Mouse (Mus musculus) limb, embryonic 14.5 days (tissue): Measurements from ENCODE around the gene F13a1. TPM values are rescaled to one million over a fixed set of nuclear protein-coding genes. Genes with fewer than 3 reads are reported as not detected.

ENCODE experiments used
- ATAC-seq: fragments of 200-750 bp; cut with Nextera tagmentation; 2 replicates; pipeline ENCODE4 v1.8.0; 2017; ENCODE audit warnings: low read depth, moderate number of reproducible peaks, moderate TSS enrichment; ENCODE audit not compliant: low FRiP score
- DNase-seq: peaks from one replicate; pipeline ENCODE4 v3.0.0-alpha.2; 2015; ENCODE audit warnings: low spot score
- H3K27ac ChIP-seq: fragments of 300-500 bp; sonication (generic); replicated peaks from 2 replicates; pipeline ENCODE4 v1.5.1; 2014; ENCODE audit warnings: low read depth, mild to moderate bottlenecking, low read length, moderate library complexity, mixed read lengths
- H3K27me3 ChIP-seq: fragments of 300-500 bp; sonication (generic); 2 replicates; pipeline ENCODE4 v1.6.1; 2014; ENCODE audit warnings: low read length, mixed read lengths; ENCODE audit not compliant: control insufficient read depth, insufficient read depth
- H3K36me3 ChIP-seq: fragments of 300-500 bp; sonication (generic); 2 replicates; pipeline ENCODE4 v1.6.1; 2014; ENCODE audit warnings: mild to moderate bottlenecking, low read length, moderate library complexity, mixed read lengths; ENCODE audit not compliant: control insufficient read depth, insufficient read depth
- H3K4me1 ChIP-seq: fragments of 300-500 bp; sonication (generic); 2 replicates; pipeline ENCODE4 v1.6.1; 2014; ENCODE audit warnings: antibody characterized with exemption, low read length, mixed read lengths; ENCODE audit not compliant: control insufficient read depth, insufficient read depth
- H3K4me2 ChIP-seq: fragments of 300-500 bp; sonication (generic); replicated peaks from 2 replicates; pipeline ENCODE4 v1.6.1; 2014; ENCODE audit warnings: low read depth, mild to moderate bottlenecking, low read length, moderate library complexity; ENCODE audit not compliant: severe bottlenecking
- H3K4me3 ChIP-seq: fragments of 300-500 bp; sonication (generic); replicated peaks from 2 replicates; pipeline ENCODE4 v1.5.1; 2014; ENCODE audit warnings: low read length
- H3K9ac ChIP-seq: fragments of 300-500 bp; sonication (generic); 2 replicates; pipeline ENCODE4 v1.6.1; 2014; ENCODE audit warnings: mild to moderate bottlenecking, low read depth, low read length, moderate library complexity; ENCODE audit not compliant: severe bottlenecking
- H3K9me3 ChIP-seq: fragments of 300-500 bp; sonication (generic); 2 replicates; pipeline ENCODE4 v1.6.1; 2016; ENCODE audit warnings: low read length; ENCODE audit not compliant: control insufficient read depth
- POLR2A ChIP-seq: fragments of 200-500 bp; IDR thresholded peaks from 2 replicates; pipeline ENCODE4 v1.8.0; 2012; ENCODE audit warnings: inconsistent platforms, mild to moderate bottlenecking, moderate library complexity, borderline replicate concordance; ENCODE audit not compliant: insufficient read depth, insufficient read length; ENCODE audit errors: extremely low read depth
- WGBS: fragments of 180-500 bp; shearing (Covaris S2); extraction: QIAGEN DNeasy Blood & Tissue Kit; methylation state at CpG from one replicate; pipeline ENCODE4 v1.1.7; 2014; 5-methylcytosine and 5-hydroxymethylcytosine counted together
- polyA plus RNA-seq, 2 experiments: library from polyadenylated mRNA; depleted of rRNA in 1 of 2; stranded (reverse) in 1 of 2; unstranded in 1 of 2; fragments of >200 nt; fragmentation: Nextera tagmentation in 1 of 2; extraction: Ambion mirVana in 1 of 2; gene quantifications; 2 replicates each; pipeline versions ENCODE4 v1.2.1 to v1.2.3; 2012 to 2014

The F13a1 gene
- polyA plus RNA-seq, 2 experiments = 12.9 to 17.3 TPM

DNA sequence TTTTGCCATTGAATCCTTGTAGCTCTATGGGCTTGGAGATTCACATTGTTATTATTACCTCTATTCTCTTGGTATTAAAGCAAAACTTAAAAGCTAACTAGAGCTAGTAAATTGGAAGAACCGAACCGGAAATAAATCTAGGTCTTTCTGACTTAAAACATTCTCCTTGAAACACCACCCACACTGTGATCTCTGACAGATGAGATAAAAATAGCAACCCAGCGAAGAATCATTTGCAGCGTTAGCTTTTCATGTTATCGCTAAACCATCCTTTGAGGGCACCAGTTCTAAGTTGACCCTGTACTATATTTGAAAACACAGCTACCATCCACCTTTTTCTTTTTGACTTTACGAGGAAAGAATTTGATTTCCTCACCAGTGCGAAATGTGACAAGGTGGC is 164.1 kb downstream of the F13a1 start:
- H3K27me3 ChIP-seq = no peaks in the 10 kb centered on the region
- H3K4me1 ChIP-seq = peaks cover 4% of the 10 kb centered on the region; the same call in 1 of the 2 replicates
- no peak overlapping the region for H3K9ac ChIP-seq
- WGBS = 90% methylated on average over 7 of the region's 7 CpGs
- H3K27ac ChIP-seq = no peak overlapping the region
- no peak overlapping the region for H3K4me2 ChIP-seq
- no peak overlapping the region for H3K4me3 ChIP-seq
- ATAC-seq (no peak), DNase-seq (no peak)
- TF ChIP-seq POLR2A = no peak
- H3K36me3 ChIP-seq = no peaks in the 10 kb centered on the region
- H3K9me3 ChIP-seq = no peaks in the 10 kb centered on the region

DNA sequence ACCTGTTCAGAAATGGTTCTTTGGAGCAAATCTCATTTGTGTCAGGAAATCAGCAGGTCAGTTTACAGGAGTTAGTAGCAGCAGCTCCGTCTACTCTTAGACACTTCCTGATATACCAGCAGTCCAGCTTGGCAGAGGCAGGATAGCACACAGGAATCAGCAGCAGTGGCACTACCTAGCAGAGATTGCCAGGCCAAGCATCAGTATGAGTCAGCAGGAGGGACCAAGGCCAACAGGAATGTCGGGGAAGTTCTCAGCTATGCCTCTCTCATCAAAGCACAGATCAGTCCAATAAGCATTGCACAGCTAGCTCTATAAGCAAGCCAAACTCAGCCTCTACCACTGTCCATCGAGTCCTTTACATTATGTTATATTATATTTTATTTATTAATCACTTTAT is 210.9 kb downstream of the F13a1 start:
- 69% methylated on average over 3 of the region's 3 CpGs for WGBS
- Histone ChIP-seq H3K9me3 (no peaks in the 10 kb centered on the region), H3K9ac (no peak overlapping the region), H3K27ac (no peak overlapping the region), H3K27me3 (no peaks in the 10 kb centered on the region), H3K4me3 (no peak overlapping the region), H3K4me1 (no peaks in the 10 kb centered on the region), H3K4me2 (no peak overlapping the region), H3K36me3 (no peaks in the 10 kb centered on the region)
- DNase-seq (no peak), ATAC-seq (no peak)
- no peak for TF ChIP-seq POLR2A
